Mouse (Mus musculus) fibroblast of lung, adult 2 months (primary cell): ENCODE measurements around the gene Lama4.

Source experiments
- DNase-seq: peaks from one replicate; pipeline ENCODE4 v3.0.0-alpha.2; 2011; ENCODE audit warnings: low read depth

Lama4 gene

DNA sequence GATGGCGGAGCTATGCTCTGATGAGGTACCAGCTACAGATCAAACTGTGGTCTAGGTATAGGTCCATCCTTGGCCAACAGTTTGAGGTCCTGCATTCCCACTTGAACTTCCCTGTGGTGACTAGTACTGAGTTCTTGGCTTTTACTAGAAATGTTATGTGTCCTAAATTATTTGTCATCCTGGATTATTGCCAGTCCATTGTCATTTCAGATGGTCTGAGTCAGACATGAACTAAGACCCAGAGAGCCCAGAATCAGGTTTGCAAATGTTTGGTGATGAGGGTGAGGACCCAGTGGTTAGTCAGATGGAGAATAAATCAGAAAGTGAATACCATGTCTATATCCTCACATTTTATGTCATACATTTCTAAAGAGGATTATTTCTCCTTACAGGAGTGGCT lies 192.0 kb downstream of the Lama4 start:
- no peak for DNase-seq

DNA sequence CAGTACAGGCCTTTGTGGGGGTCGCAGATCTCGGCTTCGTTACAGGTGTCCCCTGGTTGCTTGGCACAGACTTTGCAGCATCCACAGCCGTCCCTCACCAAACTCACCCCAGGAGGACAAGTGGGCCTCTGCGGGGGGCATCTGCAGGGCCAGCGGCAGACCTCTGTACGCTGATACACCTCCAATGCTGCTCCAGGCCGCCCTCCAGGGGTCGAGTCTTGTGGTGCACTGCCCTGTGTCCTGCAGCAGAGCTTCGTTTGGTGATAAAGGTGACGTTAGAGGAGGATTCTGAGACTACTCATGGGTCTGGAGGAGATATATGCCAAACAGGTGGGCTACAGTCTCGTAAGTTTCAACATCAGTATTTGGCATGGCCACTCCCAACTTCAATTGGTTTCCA lies 193.0 kb downstream of the Lama4 start:
- no peak for DNase-seq
